Mouse (Mus musculus) large intestine, adult 2 months (tissue): Measurements from ENCODE around the gene Coa7. TPM values are rescaled to one million over a fixed set of nuclear protein-coding genes. Genes with fewer than 3 reads are reported as not detected.

Experiments used
- DNase-seq: peaks from one replicate; pipeline ENCODE4 v3.0.0-alpha.2; 2012; ENCODE audit warnings: low read depth, low spot score
- WGBS: fragments of 180-500 bp; shearing (Covaris S2); methylation state at CpG from one replicate; pipeline ENCODE4 v1.1.7; 2018; 5-methylcytosine and 5-hydroxymethylcytosine counted together
- polyA plus RNA-seq: library from polyadenylated mRNA; depleted of rRNA; stranded (reverse); fragments of >200 nt; gene quantifications from 2 replicates; pipeline ENCODE4 v1.2.3, GENCODE M21; 2012; rRNA removed

Coa7 gene
- polyA plus RNA-seq, 1 experiment: 14.5 TPM

DNA sequence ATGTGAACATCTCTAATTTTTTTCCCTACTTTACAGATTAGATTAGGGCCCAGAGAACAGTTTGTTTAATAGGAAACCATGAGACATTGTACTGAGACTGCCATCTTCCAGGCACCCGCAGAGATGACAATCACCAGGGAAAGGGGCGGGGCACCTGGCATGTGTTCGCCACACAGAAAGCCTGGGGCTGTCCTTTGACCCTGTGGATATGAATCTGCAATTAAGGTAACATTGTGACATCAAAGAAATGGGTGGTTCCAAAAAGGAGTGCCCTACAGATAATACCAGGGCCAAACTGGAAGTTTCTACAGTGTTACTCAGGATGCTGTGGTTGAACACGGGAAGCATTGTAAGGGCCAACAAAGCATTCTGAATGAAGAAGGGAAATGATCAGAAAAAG is 42.5 kb downstream of the Coa7 start:
- WGBS: 27% methylated on average over 4 of the region's 4 CpGs

DNA sequence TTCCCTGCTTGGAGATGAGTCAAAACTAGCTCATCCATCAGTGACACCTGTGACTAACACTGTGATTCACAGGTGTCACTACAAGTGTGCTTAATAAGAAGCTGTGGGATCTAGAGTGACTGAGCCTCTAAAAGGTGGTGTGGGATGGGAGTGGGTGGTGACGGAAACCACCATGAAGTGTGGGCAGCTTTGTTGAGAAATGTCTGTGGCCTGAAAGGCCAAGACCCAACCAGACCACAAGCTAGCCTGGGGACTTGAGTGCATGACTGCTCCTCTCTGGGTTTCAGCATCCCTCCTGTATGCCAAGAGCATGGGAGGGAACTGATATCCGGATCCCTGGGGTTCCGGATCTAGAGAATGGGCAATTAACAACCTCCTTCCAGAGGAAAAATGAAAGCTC is 43.5 kb downstream of the Coa7 start:
- 87% methylated on average over 3 of the region's 3 CpGs for WGBS
- DNase-seq: no peak

More for the DNA sequence above, 42.5 kb downstream of the Coa7 start:
- DNase-seq: no peak

DNA sequence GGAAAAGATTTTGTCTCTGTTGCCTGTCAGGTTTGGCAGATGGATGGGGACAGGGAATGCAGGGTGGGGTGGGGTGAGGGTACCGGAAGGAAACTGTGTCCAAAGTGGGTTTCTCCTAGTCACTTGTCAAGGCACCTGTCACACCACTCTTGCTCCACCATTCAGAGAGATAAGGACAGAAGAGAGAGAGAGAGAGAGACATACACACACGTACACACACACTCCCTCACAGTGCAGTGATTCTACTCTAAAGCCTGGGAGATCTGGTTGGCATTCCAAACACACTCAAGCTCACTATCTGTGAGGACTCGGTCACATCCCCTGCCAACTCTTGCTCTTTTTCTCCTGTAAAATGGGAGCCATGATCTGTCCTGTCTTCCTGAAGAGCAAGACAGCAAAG is 44.2 kb downstream of the Coa7 start:
- WGBS: 81% methylated on average over 3 of the region's 3 CpGs
- no peak for DNase-seq

DNA sequence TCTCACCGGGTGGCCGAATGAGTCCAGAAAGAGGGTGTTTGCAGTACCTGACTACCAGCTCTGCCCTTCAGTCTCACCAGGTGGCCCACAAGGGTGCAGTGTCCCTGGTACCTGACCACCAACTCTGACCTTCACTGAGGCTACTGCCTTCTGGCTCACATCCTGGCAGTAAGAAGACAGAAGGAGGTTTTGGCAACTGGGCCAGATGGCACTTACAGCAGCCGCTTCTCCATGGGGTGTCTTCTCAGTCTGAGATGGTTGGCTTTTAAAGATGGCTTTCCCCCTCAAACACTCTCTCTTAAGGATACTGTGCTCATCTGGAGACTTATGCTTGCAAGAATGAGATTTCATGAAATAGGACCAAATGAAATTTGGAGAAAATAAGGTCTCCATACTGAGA is 51.5 kb downstream of the Coa7 start:
- DNase-seq: no peak
- WGBS: 91% methylated on average over 3 of the region's 3 CpGs

DNA sequence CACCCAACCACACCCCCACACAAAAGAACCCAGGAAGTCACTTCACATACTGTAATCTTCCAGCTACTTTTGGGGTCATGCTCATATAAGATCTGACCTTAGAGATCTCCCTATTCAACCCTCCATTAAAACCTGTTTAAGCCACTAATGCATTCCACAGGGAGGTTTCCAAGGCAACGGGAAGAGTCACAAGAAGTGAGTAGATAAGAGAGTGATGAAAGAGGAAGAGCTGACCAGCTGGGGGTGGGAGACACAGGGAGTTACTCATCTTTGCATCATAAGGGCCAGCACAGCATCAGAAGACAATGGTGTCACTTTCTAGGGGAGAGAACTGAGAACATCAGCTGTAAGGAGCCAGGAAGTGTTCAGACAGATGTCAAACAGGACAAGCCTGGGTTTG is 52.2 kb downstream of the Coa7 start:
- WGBS: 34% methylated on average over 1 of the region's 1 CpGs
- no peak for DNase-seq

DNA sequence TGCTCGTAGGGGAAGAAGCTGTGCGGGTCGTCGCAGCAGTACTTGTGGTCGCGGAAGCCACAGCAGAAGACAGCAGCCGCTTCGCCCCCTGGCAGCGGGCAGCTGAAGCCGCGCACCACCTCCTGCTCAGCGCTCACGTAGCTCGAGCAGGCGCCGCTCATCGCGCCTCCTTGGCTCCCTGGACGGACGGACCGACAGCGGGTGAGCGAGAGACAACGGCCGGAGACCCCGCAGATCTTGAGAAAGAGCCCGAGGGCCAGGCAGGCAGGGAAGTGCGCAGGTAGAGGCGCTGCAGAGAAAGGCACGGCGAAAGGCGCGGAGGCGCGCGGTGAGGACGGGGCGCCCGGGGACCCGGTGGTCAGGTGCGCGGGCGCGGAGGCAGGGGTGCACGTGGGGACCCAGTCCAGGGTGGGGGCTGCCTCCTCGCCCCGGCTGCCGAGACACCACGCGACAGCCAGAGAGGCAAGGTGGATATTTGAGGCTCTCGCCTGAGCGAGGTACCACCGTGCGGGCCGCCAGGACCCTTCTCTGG is 55.3 kb downstream of the Coa7 start, which contains the start of gene Shisal2a:
TSS of gene Shisal2a (minus strand) at position 167 of the 532 bp plus-strand sequence.
- WGBS: 5% methylated on average over 54 of the region's 55 CpGs

DNA sequence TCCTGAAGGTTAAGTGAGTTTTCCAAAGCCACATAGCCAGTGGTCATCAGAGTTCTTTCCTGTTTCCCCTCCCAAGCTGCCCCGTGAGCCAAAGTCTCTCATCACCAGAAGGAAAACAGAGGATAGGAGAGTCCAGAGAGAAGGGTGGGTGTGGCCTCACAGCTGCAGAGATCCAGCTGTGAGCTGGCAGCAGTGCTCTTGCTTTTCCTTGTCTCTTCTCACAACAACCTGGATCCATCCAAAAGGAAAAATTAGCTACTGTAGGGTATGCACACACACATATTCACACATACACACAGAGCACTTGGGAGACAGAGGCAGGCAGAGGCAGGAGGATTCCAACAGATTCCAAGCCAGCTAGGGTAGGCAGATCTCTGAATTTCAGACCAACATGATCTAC is 58.1 kb downstream of the Coa7 start:
- DNase-seq: no peak
- WGBS: 15% methylated on average over 1 of the region's 1 CpGs

More for the DNA sequence above, 55.3 kb downstream of the Coa7 start, which contains the start of gene Shisal2a:
- no peak for DNase-seq

DNA sequence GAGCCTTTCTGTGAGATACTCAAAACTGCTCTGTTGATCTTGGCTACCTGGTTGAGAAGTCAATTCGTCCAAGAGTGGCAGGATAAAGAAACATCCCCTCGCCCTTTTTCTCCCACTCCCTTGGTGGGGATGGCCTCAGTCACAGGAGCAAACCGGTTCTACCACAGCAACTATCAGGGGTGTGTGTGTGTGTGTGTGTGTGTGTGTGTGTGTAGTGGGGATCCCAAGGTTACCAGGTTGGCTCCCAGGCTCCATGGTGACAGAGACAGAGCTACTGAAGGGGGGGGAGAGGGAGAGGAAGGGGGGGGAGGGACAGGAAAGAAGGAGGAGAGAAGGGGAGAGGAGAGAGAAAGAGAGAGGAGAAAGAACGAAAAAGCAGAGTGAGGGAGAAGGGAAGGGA is 59.2 kb downstream of the Coa7 start:
- WGBS: 19% methylated on average over 4 of the region's 4 CpGs
- DNase-seq: no peak

DNA sequence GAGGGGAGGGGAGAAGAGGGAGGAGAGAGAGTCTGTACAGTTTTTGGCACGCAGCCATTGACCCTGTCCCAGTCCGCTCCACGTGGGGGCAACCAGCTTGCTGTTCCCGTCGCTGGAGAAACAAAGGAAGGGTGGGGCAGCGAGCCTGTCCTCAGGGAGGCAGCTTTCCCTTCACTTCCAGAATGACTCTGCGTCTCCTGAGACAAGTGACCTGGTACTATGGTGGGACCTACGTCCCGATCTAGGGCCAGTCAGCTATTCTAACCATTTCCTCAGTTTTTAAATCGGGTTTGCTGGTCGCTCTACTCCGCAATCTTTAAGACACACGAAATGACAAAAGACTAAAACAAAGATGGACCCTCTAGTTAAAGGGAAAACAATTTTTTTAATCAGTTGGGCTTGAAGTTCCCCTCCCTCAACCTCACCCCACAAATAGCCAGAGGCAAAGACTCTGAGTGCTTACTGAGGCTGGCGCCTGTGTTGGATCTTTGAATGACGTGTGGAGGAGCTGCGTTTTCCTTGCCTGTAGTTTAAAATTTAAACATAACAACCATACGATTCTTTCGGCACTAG is 59.8 kb downstream of the Coa7 start:
- 2% methylated on average over 18 of the region's 18 CpGs for WGBS
- no peak for DNase-seq

DNA sequence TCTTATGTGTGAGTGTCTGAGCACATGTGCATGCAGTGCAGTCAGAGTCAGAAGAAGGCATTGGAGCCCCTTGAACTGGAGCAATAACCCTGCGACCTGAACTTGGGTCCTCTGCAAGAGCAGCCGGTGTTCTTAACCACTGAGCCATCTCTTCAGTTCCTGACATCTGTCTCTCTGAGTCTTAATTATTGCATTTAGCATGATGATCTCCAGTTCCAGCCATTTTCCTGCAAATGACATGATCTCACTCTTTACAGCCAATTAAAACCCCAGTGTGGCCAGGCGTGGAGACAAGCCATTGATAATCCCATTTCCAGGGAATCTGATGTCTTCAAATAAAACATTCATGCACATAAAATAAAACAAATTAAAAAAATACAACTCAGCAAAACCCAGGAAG is 60.8 kb downstream of the Coa7 start:
- WGBS: 87% methylated on average over 3 of the region's 3 CpGs
- DNase-seq: no peak

DNA sequence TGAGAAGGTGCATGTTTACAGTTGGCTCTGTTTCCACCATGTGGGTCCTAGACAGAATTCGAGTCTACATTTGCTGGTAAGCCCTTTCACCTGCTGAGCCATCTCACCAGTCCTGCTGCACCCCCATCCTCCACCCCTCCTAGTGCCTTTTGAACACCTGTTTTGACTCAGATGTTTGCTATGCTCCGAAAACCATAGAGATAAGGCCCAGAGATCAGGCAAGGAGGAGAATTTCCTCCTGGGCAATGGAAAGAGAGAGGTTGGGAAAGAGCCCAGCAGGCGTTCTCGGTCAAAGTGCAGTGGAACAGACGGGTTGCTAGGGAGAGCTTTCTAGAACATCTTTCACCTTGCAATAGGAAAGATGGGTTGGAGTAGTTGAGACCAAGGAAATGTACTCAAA is 63.2 kb downstream of the Coa7 start:
- 29% methylated on average over 5 of the region's 5 CpGs for WGBS
- DNase-seq: no peak

Other genes starting within 250 kb of the Coa7 start
- 19.0 and 53.1 TPM in 2 replicates for gene Podn, start 231.7 kb upstream of the Coa7 start, polyA plus RNA-seq
- 228 and 374 TPM in 2 replicates for gene Scp2, start 183.1 kb upstream of the Coa7 start, polyA plus RNA-seq
- gene Echdc2, start 162.7 kb upstream of the Coa7 start, polyA plus RNA-seq: 26.7 and 35.2 TPM in 2 replicates
- 1.1 and 2.7 TPM in 2 replicates for gene Zyg11a, start 110.1 kb upstream of the Coa7 start, polyA plus RNA-seq
- 4.4 and 8.1 TPM in 2 replicates for gene Zyg11b, start 27.0 kb upstream of the Coa7 start, polyA plus RNA-seq
- not detected in 2 replicates for gene Shisal2a, start 55.2 kb downstream of the Coa7 start, polyA plus RNA-seq
- 5.6 and 9.0 TPM in 2 replicates for gene Gpx7, start 78.8 kb downstream of the Coa7 start, polyA plus RNA-seq
- 18.8 and 30.8 TPM in 2 replicates for gene Tut4, start 131.3 kb downstream of the Coa7 start, polyA plus RNA-seq